Mouse (Mus musculus) C2C12 (cell line): ENCODE measurements around the gene St3gal3.

Source experiments
- CTCF ChIP-seq: IDR thresholded peaks from one replicate; pipeline ENCODE4 v1.5.1; 2011; ENCODE audit not compliant: control insufficient read depth, insufficient read depth, insufficient read length
- FOSL1 ChIP-seq: IDR thresholded peaks from one replicate; pipeline ENCODE4 v1.8.0; 2011; ENCODE audit warnings: mild to moderate bottlenecking, low read length; ENCODE audit not compliant: poor library complexity, insufficient read depth, severe bottlenecking

DNA sequence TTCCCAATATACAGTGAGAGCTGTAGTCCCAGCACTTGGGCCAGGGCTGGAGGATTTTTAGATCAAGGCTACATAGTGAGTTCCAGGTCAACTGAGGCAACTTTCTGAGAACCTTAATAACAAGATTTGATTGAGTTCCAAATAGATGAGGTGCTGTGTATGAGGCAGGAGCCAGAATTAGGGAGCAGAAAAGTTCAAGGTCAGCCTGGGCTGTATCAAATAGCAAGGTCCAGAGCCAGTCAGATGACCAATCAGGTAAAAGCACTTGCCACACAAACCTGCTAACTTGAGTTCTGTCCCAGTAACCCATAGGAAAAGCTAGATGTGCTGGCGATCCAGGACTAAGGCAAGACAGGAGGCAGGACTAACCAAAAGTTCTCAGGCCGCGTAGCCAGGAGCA, 23.0 kb upstream of the St3gal3 start:
- TF ChIP-seq FOSL1 (no peak), CTCF (no peak)
